Mouse (Mus musculus) megakaryocyte, embryonic 14.5 days (primary cell): ENCODE measurements around the gene Zkscan16.

Source experiments
- FLI1 ChIP-seq: IDR thresholded peaks from 2 replicates; pipeline ENCODE4 v1.6.1; 2012; ENCODE audit warnings: low read length, inconsistent platforms, mixed read lengths
- GATA1 ChIP-seq: IDR thresholded peaks from 3 replicates; pipeline ENCODE4 v1.6.1; 2012; ENCODE audit warnings: mixed read lengths, low read length, inconsistent platforms, borderline replicate concordance

DNA sequence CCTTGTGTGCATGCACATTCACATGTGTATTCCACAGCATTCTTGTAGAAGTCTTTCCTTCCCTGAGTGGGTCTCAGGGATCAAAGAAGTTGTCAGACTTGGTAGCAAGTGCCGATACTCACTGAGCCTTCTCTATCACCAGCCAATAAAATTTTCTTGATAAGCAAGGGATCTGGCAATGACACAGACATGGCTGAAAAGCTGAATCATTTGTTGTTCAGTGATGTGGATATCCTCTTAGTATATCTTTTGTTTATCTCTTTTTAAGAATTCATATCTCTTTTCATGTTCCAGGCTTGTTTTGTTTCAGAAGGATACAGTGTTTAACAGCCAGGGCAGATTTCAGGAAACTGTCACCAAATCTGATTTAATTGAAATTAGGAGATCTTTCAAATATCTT lies 55.3 kb downstream of the Zkscan16 start:
- TF ChIP-seq GATA1 (no peak), FLI1 (no peak)
